Mouse (Mus musculus) gastrocnemius, postnatal 14 days (tissue): ENCODE measurements at regions not wholly inside any gene's neighbourhood (a gene's known extent, or its start where the extent isn't known, plus 50 kb on each side); places are given as distances from the start of the nearest gene placed in this dataset.

Experiments
- DNase-seq: peaks from one replicate; pipeline ENCODE4 v3.0.0; 2021; ENCODE audit warnings: mixed read lengths
- intact Hi-C: fragments of 180-260 bp; cut with DNase I; formaldehyde crosslinking; loops from one replicate; pipeline ENCODE4 v1.15.1; 2025; ENCODE audit warnings: low total_unique reads

DNA sequence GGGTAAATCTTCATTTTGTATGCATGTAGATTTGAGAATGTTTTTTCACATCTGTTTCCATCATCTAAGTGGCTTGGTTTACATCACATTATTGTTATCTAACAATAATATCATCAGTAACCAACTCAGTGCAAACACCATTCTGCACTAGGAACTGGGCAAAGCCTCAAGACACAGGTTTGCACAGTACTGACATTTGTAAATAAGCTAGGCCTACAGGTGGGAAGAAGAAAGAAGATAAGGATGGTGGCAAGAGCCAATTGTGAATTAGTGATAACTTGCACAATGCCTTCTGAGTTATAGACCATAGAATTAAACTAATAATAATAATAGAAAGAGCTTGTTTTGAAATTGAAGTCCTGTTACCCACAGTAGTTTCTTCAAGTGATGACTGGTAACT, 317.6 kb downstream of the Epha7 start:
- intact Hi-C loops, result no loop called here
- DNase-seq, result no peak

DNA sequence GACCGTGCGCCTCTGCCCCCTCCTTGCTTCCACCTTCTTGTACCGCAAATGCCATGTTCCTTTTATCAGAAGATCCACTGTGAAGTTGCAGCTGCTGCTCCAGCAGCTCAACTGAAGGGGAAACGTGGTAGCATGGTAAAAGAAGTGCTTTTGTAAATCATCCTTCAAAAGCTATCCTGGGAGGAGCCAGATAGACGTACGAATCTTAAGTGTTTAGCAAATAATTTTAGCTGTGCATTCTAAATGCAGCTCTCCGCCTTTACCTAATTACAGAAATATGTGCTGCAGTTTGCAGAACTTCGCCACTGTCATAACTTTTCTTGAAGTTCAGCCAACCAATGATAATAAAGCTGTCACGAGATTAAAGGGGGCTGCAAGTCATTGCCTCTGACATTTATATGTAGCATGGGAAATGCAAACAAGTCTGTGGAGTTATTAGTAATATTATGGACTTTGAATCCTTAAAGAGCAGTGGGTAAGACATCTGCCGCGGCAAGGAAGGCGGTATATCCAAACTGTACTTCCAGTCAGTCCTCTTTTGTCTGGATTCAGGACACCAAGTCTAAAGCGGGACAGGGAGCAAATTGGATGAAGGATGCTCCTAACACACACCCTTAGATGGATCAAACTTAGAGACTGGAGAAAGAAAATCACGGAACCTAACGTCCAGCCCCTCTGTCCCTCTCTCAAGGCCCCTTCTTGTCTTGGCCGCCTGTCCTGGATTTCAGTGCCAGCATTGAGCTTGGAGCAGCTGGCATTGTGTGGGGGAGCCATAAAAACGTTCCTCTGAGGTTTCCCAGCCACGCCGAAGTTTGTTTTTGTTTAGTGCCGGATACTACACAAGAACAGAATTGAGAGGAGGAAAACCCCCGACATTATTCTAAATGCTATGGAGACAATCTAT, 320.7 kb downstream of the Epha7 start:
- intact Hi-C loops, result no loop called here
- DNase-seq, result no peak

- intact Hi-C loops, result no loop called here
- no peak for DNase-seq
Measured at GRCm38 (mm10) chr4:29135685-29136385, 322.9 kb downstream of the Epha7 start.

- no peak for DNase-seq
- intact Hi-C loops, result no loop called here
Measured at GRCm38 (mm10) chr4:29138771-29139301, 325.9 kb downstream of the Epha7 start.

DNA sequence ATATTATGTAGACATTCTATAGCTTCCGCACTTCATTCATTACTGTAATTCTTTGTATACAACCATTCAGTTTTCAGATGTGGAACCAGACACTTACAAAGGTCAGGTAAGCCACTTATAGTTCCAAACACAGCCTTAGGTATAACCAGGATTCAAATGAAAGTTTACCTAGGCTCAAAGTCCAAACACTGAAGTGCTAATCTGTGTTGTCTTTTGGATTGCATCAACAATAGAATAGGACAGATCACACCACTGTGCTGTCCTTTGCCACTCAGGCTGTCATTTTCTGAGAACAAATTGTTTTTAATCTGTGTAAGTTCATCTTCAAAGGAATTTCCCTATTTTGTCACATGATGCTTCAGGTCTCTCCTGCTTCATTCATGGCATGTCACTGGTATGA, 330.5 kb downstream of the Epha7 start:
- DNase-seq, result no peak
- intact Hi-C loops, result no loop called here

DNA sequence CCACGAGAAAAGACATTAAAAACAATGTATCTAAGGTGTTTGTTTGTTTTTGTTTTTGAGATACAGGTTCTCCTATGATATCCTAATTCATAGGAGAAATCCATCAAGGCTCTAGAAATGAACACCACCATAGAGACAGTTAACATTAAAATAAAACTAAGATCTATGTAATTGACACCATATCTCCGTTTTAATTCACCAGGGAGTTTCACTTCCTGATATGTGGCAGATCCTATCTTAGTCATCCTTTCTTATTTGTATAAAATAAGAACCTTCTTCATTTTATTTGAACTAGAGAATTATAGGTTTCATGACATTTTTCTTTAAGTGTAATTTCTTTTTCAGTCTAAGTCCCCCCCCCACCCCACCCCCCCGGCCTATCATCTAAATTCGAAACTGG, 332.3 kb downstream of the Epha7 start:
- intact Hi-C loops, result no loop called here
- DNase-seq, result no peak

- no peak for DNase-seq
- intact Hi-C loops, result no loop called here
Measured at GRCm38 (mm10) chr4:29152134-29152867, 339.4 kb downstream of the Epha7 start.

- DNase-seq, result no peak
- intact Hi-C loops, result no loop called here
Measured at GRCm38 (mm10) chr4:29182494-29182893, 369.6 kb downstream of the Epha7 start.

GRCm38 (mm10) chr4:29183411-29183810, 370.5 kb downstream of the Epha7 start:
- DNase-seq, result no peak
- intact Hi-C loops, result no loop called here

DNA sequence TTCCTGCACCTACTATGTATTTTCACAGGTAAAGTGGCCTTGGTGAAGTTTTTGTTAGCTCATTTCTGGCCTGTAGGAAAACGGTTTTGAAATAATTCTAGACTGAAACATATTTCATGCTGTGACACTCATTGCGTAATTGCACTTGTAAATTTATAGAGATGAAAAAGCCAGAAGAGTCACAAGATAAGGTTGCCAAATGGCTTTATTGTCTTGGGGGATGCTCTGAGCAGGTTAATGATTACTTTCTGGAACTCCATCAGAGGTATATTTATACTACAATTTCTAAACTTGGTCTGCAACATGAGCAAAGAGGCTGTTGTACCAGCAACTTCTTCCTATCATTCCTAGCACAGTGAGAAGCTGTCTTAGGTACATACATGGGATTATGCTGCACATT, 370.9 kb downstream of the Epha7 start:
- intact Hi-C loops, result no loop called here
- no peak for DNase-seq

GRCm38 (mm10) chr4:29200976-29201375, 388.0 kb downstream of the Epha7 start:
- no peak for DNase-seq
- intact Hi-C loops, result no loop called here
